Mouse (Mus musculus): Measurements from ENCODE around the gene Fli1.

Fli1 gene

GRCm38 (mm10) chr9:32522536-32523245 is 20.0 kb downstream of the Fli1 start:
- DNase-seq = no peak

- peak; percentile 5 for DNase-seq
Observed at GRCm38 (mm10) chr9:32521331-32521730, 21.3 kb downstream of the Fli1 start.

- DNase-seq = peak; percentile 23
Observed at GRCm38 (mm10) chr9:32520821-32521220, 21.8 kb downstream of the Fli1 start.

GRCm38 (mm10) chr9:32519101-32520051 is 23.3 kb downstream of the Fli1 start:
- DNase-seq = peak; percentile 20

- peak; percentile 77 for DNase-seq
Observed at GRCm38 (mm10) chr9:32518351-32519075, 24.1 kb downstream of the Fli1 start.

- DNase-seq = peak; percentile 44
Observed at GRCm38 (mm10) chr9:32516691-32517090, 26.0 kb downstream of the Fli1 start.

- DNase-seq = peak; percentile 89
Observed at GRCm38 (mm10) chr9:32515894-32516686, 26.6 kb downstream of the Fli1 start.

- peak; percentile 47 for DNase-seq
Observed at GRCm38 (mm10) chr9:32514406-32515058, 28.1 kb downstream of the Fli1 start.

GRCm38 (mm10) chr9:32513471-32513870 is 29.2 kb downstream of the Fli1 start:
- no peak for DNase-seq

- DNase-seq = peak; percentile 38
Observed at GRCm38 (mm10) chr9:32510454-32511263, 32.0 kb downstream of the Fli1 start.

- DNase-seq = peak; percentile 94
Observed at GRCm38 (mm10) chr9:32509706-32510156, 32.9 kb downstream of the Fli1 start.

GRCm38 (mm10) chr9:32508648-32509047 is 34.0 kb downstream of the Fli1 start:
- peak; percentile 82 for DNase-seq

- DNase-seq = peak; percentile 41
Observed at GRCm38 (mm10) chr9:32508118-32508517, 34.5 kb downstream of the Fli1 start.

GRCm38 (mm10) chr9:32506866-32507861 is 35.5 kb downstream of the Fli1 start:
- DNase-seq = peak; percentile 72

GRCm38 (mm10) chr9:32506161-32506560 is 36.5 kb downstream of the Fli1 start:
- DNase-seq = peak; percentile 69

- DNase-seq = no peak
Observed at GRCm38 (mm10) chr9:32505460-32506075, 37.1 kb downstream of the Fli1 start.

GRCm38 (mm10) chr9:32503995-32504451 is 38.6 kb downstream of the Fli1 start:
- peak; percentile 62 for DNase-seq

GRCm38 (mm10) chr9:32503423-32503822 is 39.2 kb downstream of the Fli1 start:
- DNase-seq = peak; percentile 18

All from thymus, postnatal 14 days (tissue).